Mouse (Mus musculus) gastrocnemius, postnatal 25 days (tissue): ENCODE data around the gene Csn2. TPM values are rescaled to one million over a fixed set of nuclear protein-coding genes. Genes with fewer than 3 reads are reported as not detected.

Source experiments
- DNase-seq: peaks from one replicate; pipeline ENCODE4 v3.0.0; 2022
- long read RNA-seq, 2 experiments: library from polyadenylated mRNA; stranded (forward); transcript quantifications; one replicate each; pipeline ENCODE4 v2.0.0; 2021
- total RNA-seq, 2 experiments: library from RNA; stranded (reverse); gene quantifications; 1 replicate in 1 of 2; 2 replicates in 1 of 2; pipeline ENCODE4 v1.2.3; 2021

The Csn2 gene
- not detected for total RNA-seq
- long read RNA-seq, experiment 1: 0 reads
- long read RNA-seq, experiment 2: 0 reads

DNA sequence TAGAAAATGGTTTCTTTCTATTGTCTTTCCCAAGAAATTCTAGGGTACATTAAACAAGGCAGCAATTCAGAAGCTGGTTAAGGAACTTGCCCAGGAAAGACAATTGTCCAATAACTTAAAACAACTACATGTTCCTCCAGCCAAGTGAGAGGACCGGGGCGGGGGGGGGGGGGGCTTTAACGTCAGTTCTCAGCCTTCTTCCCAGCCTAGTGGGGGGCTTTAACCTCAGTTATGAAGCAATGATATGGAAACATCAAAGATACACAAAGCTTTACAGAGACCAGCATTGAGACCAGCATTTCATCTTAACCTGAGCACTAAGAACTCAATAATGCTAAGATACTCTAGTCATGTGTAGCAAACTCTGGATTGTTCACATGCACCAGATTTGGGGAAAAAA is at the start of gene Csn2:
Csn2 (minus strand) TSS at position 101 of the 400 bp plus-strand sequence.
- DNase-seq: no peak

DNA sequence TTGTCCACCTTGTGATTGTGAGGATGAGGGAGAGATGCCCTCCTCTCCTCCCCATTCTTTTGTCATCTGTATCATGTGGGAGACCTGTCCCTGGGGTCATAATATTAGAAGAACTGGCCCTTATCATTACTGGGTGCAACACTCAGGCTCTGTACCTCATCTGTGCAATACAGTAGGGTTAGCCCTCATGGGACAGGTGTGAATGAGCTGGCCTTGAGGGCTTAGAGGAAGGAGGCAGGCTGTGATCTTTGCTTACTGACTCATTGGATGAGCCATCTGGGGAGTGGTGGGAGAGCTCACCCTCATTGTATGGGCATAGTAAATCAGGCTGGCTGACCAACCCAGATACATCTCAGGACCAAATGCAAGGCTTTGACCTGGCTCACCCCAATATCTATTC is 35.4 kb upstream of the Csn2 start:
- no peak for DNase-seq

DNA sequence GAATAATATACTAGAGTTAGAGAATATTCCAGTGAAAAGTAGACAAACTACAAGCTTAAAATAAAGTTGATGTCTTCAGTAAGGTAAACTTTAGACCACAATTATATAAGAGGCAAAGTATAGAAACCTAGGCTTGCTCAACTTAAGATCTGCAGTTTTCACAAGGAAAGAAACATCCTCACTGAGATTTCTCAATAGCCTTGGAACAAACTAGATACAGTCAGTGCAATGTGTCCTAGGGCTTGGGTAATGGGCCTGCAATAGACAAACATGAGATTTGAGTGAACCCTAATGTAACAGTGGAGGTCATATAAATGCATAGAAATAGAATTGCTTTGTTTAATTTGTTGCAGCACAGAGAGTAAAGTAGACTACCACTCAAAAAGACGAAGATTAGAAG is 6.5 kb upstream of the Csn2 start:
- no peak for DNase-seq

GRCm38 (mm10) chr5:87665908-87666307 is 33.5 kb downstream of the Csn2 start, which contains the start of gene Csn1s1:
TSS of gene Csn1s1 (plus strand) at chr5:87666208.
- no peak for DNase-seq

- no peak for DNase-seq
These were observed 56.6 kb downstream of the Csn2 start for GRCm38 (mm10) chr5:87642787-87643186.

Other genes starting within 250 kb of the Csn2 start
- gene Ugt2a2, start 217.4 kb downstream of the Csn2 start, total RNA-seq: not detected
- gene Gm43638, start 212.8 kb downstream of the Csn2 start, total RNA-seq: not detected
- gene Ugt2a1, start 208.8 kb downstream of the Csn2 start, total RNA-seq: not detected
- not detected for gene Sult1b1, start 161.4 kb downstream of the Csn2 start, total RNA-seq
- not detected for gene Sult1d1, start 130.6 kb downstream of the Csn2 start, total RNA-seq
- gene Sult1e1, start 108.0 kb downstream of the Csn2 start, total RNA-seq: not detected
- gene Csn1s1, start 33.4 kb downstream of the Csn2 start, total RNA-seq: not detected
- gene Csn1s2a, start 74.9 kb upstream of the Csn2 start, total RNA-seq: not detected
- not detected for gene Csn1s2b, start 108.5 kb upstream of the Csn2 start, total RNA-seq
- not detected for gene Prr27, start 126.1 kb upstream of the Csn2 start, total RNA-seq
- not detected for gene Odam, start 185.4 kb upstream of the Csn2 start, total RNA-seq
- gene Csn3, start 225.9 kb upstream of the Csn2 start, total RNA-seq: not detected